Mouse (Mus musculus) kidney, postnatal 14 days (tissue): ENCODE data around the gene Hoxa7.

Experiments
- DNase-seq: peaks from one replicate; pipeline ENCODE4 v3.0.0; 2022; ENCODE audit warnings: mixed read lengths

Hoxa7 gene

DNA sequence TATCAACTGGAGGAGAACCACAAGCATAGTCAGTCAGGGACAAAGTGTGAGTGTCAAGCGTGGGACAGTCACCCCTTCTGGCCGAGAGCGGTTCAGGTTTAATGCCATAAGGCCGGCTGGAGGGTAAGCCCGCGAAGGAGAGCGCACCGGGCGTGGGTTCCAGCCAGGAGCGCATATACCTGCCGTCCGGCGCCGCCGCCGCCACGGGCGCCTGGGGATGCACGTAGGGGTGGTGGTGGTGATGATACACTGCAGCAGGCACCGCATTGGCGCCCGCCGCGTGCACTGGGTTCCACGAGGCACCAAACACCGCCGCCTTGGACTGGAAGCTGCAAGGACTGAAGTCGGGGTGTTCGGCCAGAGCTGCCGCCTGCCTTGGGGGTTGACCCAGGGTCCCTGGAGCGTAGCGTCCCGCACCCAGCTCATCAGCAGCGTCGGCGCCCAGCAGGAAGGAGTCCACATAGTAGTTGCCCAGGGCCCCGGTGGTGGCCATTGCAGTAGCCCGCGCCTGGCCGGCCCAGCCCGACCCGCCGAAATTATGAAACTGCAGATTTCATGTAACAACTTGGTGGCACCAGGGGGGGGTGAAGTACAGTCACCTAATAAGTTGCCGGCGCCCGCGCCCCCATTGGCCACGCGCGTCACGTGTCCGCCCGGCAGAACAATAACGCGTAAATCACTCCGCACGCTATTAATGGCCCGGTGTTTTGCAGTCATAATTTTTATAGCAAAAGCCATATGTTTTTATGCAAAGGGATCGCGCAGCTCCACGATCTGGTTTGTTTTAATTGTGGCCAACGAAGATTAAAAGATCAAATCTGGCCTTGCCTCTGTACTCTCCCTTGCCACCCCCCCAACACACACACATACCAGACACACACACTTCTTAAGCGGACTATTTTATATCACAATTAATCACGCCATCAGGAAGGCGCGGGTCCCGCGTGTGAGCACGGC is 4.2 kb upstream of the Hoxa7 start:
- peak; percentile 95 for DNase-seq

DNA sequence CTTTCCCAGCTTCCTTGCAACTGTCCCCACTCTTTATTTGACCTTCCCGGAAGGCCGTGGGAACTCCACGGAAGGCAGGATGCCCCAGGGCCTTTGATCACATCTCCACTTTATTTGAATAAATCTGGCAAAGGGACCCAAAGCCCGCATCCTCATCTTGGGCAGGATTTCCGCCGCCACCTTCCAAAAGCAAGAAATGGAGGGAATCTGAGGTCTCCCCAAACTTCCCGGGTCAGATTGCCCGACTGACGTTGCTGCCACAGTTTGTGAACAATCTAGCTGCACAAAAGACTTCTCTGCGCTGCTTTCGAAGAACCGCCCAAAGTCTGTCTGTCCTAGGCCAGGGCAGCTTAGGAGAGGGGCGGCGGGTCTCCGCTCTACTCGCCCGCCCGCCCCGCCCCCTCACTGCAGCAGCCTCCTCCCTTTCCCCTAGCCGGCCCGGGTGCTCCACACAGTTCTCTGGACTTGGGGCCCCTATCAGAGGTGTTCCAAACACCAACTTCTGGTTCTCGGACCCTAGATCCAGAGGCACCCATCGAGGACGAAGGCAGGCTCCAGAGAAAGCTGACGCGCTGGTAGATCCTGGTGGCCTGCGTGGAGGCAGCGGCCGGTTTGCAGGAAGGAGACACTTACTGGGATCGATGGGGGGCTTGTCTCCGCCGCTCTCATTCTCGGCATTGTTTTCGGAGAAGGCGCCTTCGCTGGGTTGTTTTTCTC is 3.4 kb upstream of the Hoxa7 start:
- no peak for DNase-seq

DNA sequence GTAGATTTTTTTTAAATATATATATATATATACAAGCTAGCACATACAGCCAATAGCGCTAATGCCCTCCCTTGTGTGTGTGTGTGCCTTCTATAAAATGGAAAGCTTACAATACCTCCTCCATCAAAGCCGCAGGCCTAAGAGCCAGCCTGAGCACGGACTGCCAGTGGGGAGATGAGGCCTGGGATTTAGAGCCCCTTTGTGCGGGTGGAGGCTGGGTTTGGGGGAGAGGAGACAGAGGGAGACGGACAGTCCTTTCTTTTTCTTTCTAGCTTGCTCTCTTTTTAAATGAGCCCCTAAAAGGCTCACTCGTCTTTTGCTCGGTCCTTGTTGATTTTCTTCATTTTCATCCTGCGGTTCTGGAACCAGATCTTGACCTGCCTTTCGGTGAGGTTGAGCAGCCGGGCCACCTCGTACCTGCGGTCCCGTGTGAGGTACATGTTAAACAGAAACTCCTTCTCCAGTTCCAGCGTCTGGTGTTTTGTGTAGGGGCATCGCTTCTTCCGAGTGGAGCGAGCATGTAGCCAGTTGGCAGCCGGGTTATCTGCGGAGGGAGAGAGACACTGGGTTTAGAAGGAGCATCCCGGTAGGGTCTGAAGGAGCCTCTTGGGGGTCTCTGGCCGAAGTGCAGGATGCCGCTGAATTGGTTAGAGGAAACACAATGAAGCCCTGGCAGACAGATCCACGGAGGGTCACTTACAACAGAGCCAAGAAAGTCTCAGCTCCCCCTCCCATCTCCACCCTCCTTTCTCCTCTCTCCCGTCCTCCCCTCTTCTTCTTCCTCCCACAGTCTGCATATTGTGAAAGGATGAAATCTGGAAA is 2.5 kb upstream of the Hoxa7 start:
- DNase-seq: no peak

DNA sequence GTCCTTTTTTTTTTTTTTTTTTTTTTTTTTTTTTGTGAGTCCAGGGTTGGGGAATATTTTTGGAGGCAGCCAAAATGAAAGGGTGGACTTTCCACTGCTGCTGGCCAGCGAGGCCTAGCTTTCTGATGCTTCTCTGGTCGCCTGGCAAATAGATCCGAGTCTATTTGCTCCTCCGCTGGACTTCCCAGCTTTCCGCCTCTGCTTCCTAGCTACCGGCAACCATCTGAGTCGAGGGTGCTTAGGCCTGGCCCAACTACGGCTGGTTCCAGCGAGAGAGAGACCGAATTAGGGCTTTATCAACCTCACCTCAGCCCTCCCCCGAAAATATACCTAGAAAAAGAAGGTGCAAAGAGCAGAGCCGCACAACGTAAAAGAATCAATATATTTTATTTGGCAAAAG is 1.1 kb upstream of the Hoxa7 start:
- peak; percentile 46 for DNase-seq

DNA sequence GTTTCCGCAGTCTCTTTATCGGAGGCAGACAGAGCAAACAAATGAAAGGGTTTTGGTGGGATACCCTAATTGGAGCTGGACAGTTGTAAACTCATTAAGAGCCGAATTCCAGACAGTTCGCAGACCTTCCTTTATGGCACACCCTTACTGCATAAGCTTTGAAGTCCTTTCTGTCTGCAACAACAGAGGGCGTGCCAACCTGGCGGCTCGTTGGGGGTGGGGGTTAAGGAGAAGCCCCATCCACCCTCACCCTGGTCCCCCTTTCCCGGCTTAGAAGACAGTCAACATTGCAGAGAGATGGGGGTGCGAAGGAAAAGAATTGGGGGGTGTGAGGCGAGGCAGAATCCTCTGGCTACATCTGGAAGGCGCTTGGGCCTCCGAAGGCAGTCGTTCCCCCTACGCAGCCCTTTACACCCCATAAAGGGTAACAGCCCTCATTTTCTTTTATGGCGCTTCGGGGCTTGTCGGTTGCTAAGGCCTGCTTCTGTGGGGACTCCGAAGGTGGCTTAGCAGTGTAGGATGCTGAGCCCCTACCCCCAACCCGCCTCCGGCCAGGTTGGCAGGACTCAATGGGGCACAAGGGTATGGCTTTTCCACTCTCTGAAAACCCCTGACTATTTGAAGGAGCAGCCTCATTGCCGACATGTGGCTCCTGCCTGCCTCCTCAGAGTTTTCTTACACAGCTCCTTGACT is 485 bp upstream of the Hoxa7 start:
- no peak for DNase-seq

DNA sequence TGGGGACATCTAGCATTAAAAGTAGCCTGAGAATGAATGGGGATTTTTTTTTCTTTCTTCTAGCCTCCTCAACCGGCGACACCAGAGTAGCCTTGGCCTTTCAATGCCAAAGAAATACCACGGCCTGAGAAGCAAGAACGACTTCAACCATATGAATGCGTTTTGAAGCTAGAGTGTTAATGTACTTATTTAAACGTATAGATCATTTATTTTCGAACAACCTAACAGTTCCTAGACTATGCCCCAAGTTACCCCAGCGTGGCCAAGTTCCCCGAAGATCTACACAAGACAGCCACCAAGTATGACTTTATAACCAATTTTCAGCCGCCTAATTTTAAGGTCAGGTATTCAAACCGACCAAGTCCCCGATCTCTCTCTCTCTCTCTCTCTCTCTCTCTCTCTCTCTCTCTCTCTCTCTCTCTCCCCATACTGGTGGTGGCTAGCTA is 766 bp downstream of the Hoxa7 start:
- DNase-seq: no peak

DNA sequence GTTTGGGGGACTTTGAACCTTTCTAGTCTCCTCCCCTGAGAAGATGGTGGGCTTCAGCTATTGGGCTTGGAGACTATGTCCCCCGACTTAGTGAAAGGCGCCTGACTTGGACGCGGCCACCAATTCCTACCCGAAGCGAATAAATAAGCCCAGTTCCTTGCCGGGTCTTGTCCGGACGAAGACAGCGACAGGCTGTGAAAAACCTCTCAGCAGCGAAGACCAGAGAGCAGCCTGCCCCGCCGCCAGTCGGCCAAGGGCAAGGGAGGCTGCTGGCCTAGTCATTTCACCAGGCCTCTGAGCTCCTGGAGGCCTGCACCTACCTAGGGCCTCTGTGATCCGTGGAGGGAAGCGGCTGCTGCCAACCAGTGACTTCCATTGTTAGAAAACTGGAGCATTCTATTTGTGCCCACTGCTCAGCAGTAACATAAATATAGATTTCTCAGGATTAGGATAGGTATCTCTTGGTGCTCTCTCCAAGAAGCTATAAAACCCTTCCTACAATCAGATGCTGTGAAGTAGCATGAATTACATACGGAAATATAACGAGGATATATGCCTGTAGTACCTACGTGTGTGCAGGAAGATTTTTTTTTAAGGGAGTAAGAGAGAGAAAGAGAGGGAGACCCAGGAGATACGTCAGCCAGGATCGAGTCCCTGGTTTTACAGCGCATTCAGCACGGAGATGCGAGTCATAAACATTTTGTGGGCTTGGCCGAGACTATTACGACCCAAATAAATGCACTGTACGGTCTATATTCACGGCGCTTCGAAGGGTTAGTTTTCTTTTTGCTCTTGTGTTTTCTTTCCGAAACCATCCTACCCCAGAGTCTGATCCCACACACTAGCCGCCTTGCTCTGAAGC is 1.4 kb downstream of the Hoxa7 start:
- DNase-seq: peak; percentile 73

DNA sequence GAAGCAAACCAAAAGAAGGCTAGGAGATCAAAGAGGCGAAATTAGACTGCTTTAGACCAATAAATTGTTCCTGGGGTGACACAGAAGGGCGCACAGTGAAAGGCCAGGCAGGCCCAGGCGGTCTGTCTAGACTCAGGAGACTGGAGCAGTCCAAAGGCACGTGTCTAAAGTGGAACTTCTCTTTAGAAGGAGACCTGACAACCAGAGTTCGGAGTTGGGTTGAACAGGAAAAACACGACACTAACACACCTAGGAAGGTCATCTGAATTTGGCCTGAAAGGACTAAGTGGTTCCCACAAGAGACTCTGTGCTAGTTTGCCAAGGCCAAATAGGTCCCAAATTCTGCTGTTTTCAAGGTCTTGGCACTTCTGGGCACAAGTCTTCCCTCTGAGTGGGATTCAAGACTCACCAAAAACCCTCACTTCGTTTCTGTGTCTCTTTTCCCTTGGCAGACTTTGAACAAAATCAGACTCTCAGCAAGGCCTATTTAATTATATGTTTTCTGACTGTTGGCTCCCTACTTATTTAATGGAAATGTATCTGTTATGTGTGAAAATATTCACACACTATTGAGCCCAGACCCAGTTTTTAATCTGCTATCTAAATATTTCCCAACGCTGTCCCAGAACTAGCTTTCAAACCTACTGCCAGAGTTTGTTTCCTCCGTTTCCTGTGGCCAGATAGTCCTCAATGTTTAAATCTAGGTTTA is 2.3 kb downstream of the Hoxa7 start:
- peak; percentile 33 for DNase-seq

DNA sequence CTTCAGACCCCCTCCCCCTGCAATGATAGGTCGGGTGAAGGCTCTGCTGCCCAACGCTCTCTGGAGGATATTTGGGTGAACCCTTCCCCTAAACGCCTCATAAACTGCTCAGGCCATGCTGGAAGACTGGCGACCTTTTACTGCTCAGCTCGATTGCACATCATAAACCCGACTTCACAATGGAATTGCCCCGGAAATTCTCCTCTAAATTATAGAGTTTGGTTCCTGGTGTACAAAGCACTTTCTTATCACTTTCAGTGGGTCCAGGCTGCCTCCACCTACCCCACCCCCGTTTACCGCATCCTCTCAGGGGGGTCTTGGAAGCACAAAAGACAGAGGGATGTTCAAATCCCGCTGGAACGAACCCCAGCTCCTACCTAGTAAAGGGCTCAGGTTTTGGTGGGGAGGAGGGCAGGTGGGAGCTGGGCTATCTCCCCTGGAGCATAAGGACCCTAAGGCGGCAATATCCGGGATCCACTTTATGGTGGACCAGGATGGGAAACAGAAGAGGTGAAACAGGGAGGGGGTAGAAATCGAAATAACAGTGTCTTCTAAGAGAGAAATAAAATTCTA is 2.9 kb downstream of the Hoxa7 start:
- no peak for DNase-seq

DNA sequence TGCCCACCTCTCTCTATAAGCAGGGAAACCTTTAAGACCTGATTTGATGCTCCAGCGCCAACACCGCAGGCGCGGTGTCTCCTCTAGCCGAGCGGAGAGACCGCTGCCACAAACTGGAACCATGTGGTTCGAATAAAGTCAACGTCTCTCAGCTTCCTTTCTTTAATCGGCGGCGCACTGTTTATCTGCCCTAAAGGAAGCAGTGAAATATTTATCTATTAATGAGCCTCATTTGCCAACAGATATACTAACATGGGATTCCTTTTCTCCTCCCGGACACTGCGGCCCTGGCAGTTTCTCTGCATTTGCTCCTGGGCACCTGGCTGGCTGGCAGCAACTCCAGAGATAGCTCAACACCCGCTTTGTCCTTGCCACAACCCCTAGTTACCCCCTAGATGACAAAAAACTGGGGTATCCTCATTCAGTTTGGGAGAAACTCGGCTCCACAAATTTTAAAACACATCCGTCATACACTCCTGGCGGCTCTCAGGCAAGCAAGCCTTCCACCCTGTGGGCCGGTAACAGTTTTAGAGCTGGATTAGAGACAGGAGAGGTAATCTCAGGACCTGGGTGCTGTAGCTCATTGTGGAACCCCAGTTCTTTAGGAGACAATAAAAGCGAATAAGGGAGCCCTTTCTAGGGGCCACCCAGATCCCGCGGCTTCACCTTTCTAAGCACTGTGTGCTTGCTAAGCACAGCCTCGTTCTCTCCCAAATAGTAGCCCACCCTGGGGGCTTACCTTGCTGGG is 3.6 kb downstream of the Hoxa7 start:
- DNase-seq: peak; percentile 51

DNA sequence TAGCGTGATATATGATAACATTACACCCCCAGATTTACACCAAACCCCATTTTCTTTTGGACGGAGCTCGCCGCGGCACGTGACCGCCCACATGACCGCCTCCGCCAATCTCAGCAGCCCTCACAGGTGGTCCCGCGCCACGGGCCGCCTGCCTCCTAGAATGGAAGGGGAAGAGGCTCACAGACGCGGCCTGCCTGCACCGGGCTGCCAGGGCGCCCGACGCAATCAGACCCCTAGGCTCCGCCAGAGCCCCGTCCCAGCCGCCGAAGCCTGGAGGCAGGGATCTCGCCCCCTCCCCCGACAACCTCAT is 4.2 kb downstream of the Hoxa7 start:
- DNase-seq: peak; percentile 96

DNA sequence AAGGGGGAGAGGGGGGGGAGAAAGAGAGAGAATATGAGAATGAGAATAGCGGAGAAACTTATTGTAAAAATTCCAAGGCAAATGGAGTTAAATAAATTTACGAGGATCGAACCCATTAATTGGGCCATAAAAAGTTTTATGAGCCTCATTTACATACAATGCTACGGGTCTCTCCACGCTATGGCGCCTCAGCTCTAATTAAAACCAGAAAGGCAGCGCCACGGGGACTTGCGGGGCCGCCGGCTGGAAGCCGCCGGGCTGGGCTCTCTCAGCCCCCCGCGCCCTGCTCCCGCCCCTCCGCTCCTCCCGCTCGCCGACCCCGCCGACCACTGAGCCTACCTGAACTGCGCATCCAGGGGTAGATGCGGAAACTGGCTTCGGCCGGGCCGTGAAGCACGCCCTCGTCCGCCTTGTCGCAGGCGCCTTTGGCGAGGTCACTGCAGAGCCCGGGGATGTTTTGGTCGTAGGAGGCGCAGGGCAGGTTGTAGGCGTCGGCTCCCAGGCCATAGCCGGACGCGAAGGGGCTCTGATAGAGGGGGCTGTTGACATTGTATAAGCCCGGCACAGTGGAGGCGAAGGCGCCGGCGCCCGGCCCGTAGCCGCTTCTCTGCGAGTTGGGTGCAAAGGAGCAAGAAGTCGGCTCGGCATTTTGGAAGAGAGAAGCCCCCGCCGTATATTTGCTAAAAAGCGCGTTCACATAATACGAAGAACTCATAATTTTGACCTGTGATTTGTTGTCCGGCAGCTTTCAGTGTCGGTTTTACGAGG is 4.8 kb downstream of the Hoxa7 start:
- peak; percentile 72 for DNase-seq

DNA sequence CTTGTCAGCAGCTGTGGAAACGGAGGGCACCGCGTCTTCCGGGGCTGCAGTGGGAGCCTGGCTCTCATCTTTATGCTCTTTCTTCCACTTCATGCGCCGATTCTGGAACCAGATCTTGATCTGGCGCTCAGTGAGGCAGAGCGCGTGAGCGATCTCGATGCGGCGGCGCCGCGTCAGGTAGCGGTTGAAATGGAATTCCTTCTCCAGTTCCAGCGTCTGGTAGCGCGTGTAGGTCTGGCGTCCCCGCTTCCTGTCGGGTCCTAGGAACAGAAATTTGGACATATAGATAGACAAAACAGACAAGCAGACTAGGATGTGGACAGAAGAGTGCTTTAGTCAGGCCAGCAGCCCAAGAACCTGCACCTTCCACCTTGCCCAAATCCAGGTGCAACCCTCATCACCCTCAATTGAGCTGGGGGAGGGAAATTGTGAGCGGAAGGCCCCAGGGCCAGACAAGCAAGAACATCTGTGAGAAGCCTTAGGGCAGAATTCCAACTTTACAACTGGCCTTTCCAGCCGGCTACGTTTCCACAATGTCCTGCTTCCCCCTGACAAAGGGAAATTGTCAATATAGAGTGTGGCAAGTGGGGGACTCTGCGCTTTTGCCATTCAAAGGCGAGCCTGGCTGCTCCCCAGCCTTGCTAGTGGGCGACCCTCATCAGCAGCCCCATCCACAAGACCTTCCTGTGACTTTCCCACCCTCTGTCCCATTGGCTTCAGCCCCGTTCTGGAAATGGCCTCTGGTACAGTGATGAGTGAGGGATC is 5.7 kb downstream of the Hoxa7 start:
- DNase-seq: peak; percentile 57

DNA sequence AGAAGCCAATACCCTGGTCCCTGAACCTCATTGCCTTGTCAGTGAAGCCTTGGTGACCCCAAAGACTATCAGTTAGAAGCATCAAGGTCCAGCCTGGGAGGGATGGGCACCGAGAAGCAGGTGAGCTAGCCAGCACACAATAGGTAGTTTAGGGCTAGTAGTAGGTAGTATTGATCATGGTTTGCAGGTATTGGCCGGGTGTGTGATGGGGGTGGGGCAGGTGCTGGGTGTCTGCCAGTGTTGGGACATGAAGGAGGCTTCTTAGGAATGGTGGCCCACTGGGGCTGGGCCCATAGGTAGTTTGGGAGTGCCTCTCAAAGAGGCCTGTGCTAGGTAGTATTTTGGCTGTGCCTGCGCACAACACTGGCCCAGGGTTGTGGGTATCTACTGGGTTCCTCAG is 6.6 kb downstream of the Hoxa7 start:
- no peak for DNase-seq

DNA sequence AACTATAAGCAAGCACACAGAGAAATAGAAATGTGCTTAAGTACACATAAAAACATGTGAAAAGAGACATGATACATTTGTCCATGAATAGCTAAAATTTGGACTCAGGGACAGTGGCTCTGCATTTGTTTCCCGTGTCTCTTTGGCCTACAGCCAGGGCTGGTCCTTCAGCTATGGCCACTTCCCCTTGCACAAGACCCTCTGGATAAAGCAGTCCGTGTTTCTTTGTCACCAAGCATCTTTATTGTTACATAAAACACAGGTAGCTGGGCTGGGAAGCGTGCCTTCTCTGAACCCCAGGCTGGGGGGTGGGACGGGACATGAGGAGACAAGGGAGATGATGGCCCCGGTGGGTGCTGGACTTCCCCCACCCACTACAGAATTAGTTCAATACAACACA is 7.4 kb downstream of the Hoxa7 start:
- DNase-seq: peak; percentile 36

DNA sequence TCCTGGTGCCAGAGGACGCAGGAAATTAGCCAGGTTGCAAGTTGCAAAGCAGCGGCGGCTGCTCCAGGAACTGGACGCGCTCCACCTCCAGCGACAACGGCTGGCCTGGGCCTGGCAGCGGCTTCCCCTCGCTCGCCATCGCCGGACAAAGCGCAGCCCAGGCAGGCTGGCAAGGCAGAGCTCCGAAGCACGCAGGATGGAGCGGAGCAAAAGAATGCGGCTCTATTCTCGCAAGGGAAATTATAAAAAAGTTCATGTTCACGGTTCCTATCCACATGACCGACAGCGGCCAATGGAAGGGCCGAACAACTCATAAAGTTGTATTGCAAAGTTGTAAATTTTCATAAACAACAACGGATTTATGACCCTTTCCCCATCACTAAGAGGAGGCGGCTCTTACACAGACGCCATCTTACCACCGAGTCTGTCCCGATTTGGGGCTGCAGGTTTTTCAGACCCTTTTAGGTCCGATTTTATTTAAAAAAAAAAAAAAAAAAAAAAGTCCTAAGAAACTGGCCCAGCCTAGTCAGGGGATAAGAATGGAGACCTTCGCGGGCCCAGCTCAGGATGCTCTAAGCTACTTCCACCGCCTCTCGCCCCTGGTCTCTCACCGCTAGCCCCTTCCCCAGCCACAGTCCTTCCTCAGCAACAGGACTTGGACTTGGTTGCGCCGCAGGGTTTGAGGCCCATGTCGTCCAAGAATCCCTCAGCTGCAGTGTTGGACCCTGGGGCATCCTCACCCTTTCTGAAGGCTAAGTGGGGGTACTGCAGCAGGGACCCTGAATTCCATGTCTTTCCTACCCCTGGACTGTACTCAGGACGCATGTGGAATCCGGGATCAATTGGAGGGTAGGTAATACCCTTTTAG is 8.3 kb downstream of the Hoxa7 start, which contains the start of the genes Hoxa3 and Gm28308:
TSS of gene Hoxa3 (minus strand) at position 218 of the 868 bp plus-strand sequence.
TSS of gene Gm28308 (minus strand) at position 221 of the 868 bp plus-strand sequence.
- peak; percentile 91 for DNase-seq

DNA sequence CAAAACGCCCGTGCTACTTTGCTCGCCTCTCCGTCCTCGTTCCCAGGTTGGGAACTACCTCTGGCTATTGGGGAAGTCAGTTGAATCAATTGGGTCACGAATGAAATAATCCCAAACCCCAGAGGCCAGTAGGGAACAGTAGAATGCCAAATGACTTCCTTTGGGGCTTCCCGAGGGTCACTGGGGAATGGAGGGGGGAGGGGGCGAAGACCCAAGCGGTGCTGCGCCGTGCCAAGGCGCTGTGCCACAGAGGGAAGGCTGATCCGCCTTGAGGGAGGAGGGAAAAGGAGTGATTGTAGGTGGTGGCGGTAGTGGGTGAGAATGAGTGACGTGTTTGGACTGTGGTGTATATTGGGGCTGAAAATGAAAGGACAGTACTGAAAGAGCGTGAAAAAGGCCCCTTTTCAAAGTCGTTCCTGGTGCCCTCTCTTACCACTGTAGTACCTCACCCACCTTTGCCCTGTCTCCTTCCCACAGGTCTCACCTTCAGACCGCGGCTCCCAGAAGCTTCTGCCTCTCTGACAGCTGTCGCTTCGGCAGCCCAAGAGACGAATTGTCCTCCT is 9.0 kb downstream of the Hoxa7 start:
- peak; percentile 81 for DNase-seq
